Mouse (Mus musculus): ENCODE data around the gene Gdf3.

Gene Gdf3

DNA sequence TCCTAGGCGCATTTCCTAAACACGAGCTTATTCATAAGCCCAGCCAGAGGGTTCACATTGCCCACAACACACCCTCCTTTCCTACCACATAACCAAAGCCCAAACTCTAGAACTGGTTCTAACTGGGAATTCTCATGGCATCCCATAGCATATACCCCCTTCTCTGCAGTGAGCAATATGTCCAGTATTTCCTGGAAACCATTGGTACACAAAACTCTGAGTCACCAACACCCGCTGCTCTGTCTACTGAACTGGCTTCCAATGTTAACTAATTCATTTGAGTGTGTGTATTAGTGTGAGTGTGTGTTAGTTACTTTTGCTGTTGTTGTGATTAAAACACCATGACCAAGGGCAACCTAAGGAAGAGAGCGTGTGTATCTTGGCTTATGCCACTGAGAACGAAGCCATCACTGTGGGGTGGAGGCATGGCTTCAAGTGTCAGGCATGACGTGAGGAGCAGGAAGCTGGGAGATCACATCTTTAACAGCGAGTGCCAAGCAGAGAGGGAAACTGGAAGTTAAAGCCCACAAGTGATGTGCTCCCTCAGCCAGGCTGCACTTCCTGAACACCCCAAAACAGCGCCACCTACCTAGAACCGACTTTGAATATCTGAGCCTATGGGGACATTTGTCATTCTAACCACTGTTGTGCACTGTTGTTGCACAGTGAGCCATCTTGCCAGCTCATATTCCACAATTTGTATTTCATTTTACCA is 44.7 kb downstream of the Gdf3 start:
- no peak for DNase-seq (ENCODE audit: low spot score)

- peak; percentile 15 for DNase-seq (ENCODE audit: low spot score)
Observed at GRCm38 (mm10) chr6:122562463-122562862, 47.4 kb downstream of the Gdf3 start.

GRCm38 (mm10) chr6:122561005-122561404 is 48.9 kb downstream of the Gdf3 start:
- DNase-seq (ENCODE audit: low spot score), result no peak

GRCm38 (mm10) chr6:122560427-122560826 is 49.5 kb downstream of the Gdf3 start:
- peak; percentile 54 for DNase-seq (ENCODE audit: low spot score)

DNA sequence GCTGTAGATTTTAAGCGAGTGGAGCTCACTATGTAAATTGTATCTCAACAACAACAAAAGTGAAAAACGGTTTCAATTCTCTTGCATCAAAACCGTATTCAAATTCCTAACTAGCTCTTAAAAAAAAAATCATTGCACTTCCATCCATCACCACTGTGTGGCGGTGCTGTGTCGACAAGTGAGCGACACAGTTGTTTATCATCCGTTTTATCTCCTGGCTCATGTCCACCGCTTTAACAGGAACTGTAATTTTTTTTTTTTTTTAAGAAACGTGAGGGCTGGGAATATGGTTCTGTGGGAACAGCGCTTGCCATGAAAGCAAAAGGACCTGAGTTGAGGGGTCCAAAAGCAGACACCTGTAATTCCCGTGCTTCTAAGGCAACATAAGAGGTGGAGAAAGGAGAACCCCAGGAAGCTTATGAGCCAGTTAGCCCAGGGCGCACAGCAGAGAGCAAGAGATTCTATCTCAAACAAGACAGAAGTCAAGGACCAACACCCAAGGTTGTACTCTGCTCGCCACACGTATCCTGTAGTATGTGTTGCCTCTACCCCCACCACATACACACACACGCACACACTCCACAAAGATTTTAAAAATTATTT is 52.8 kb downstream of the Gdf3 start:
- DNase-seq (ENCODE audit: low spot score), result peak; percentile 27

Measured in yolk sac, embryonic 10.5 days (tissue).